Mouse (Mus musculus) MEL (cell line): ENCODE data around the gene Castor1. TPM values are rescaled to one million over a fixed set of nuclear protein-coding genes. Genes with fewer than 3 reads are reported as not detected.
A peak's percentile ranks its signal among the peaks of the same experiment; 100 is the strongest.

ENCODE experiments used
- DNase-seq: peaks from one replicate; pipeline ENCODE4 v3.0.0; 2011; ENCODE audit warnings: low read depth, low spot score
- H3K27ac ChIP-seq: 2 replicates; pipeline ENCODE4 v1.5.1; 2012; ENCODE audit warnings: low read depth, mild to moderate bottlenecking, control low read depth, low read length, moderate library complexity; ENCODE audit not compliant: control insufficient read depth
- H3K27me3 ChIP-seq, 2 experiments: fragments of 150-350 bp in 1 of 2; sonication (generic) in 1 of 2; 2 replicates each; pipeline ENCODE4 v1.6.1; 2012; ENCODE audit warnings: low read length in 2 of 2, mild to moderate bottlenecking in 2 of 2, improper control_type of control experiment in 1 of 2, moderate library complexity in 1 of 2; ENCODE audit not compliant: insufficient read depth in 2 of 2, control insufficient read depth in 1 of 2
- H3K36me3 ChIP-seq, 2 experiments: 2 replicates each; pipeline ENCODE4 v1.6.1; 2012 to 2014; ENCODE audit warnings: low read length in 2 of 2, improper control_type of control experiment in 1 of 2, inconsistent platforms in 1 of 2, mild to moderate bottlenecking in 1 of 2; ENCODE audit not compliant: insufficient read depth in 2 of 2, control insufficient read depth in 1 of 2
- H3K4me1 ChIP-seq, 2 experiments: fragments of 150-350 bp in 1 of 2; sonication (generic) in 1 of 2; 2 replicates each; pipeline ENCODE4 v1.6.1; 2012; ENCODE audit warnings: low read length in 2 of 2, improper control_type of control experiment in 1 of 2, mild to moderate bottlenecking in 1 of 2; ENCODE audit not compliant: insufficient read depth in 2 of 2, control insufficient read depth in 1 of 2
- H3K4me3 ChIP-seq, 2 experiments: fragments of 150-350 bp in 1 of 2; sonication (generic) in 1 of 2; 2 replicates each; pipeline ENCODE4 v1.5.1; 2012; ENCODE audit warnings: low read depth in 2 of 2, low read length in 2 of 2, mild to moderate bottlenecking in 2 of 2, moderate library complexity in 2 of 2, control low read depth in 1 of 2, improper control_type of control experiment in 1 of 2; ENCODE audit not compliant: control insufficient read depth in 1 of 2, insufficient read depth in 1 of 2
- H3K79me2 ChIP-seq: 2 replicates; pipeline ENCODE4 v1.6.1; 2012; ENCODE audit warnings: mild to moderate bottlenecking, low read length, moderate library complexity; ENCODE audit not compliant: control insufficient read depth, poor library complexity, insufficient read depth
- H3K9ac ChIP-seq: 2 replicates; pipeline ENCODE4 v1.6.1; 2012; ENCODE audit warnings: low read depth, mild to moderate bottlenecking, control low read depth, low read length, moderate library complexity; ENCODE audit not compliant: control insufficient read depth, poor library complexity, severe bottlenecking
- H3K9me3 ChIP-seq: fragments of 150-350 bp; sonication (generic); replicated peaks from 2 replicates; pipeline ENCODE4 v1.6.1; 2012; ENCODE audit warnings: mild to moderate bottlenecking, low read length, improper control_type of control experiment, moderate library complexity; ENCODE audit not compliant: insufficient read depth
- BHLHE40 ChIP-seq: IDR thresholded peaks from 2 replicates; pipeline ENCODE4 v1.6.1; 2012; ENCODE audit warnings: low read depth, mild to moderate bottlenecking, inconsistent platforms, low read length, improper control_type of control experiment, borderline replicate concordance
- CHD1 ChIP-seq: IDR thresholded peaks from 2 replicates; pipeline ENCODE4 v1.6.1; 2012; ENCODE audit warnings: low read depth, mild to moderate bottlenecking, inconsistent platforms, low read length, improper control_type of control experiment
- CHD2 ChIP-seq: IDR thresholded peaks from 2 replicates; pipeline ENCODE4 v1.6.1; 2011; ENCODE audit warnings: low read length, improper control_type of control experiment
- CTCF ChIP-seq, 3 experiments: IDR thresholded peaks in 2 of 3; conservative IDR thresholded peaks in 1 of 3; 2 replicates each; pipeline ENCODE4 v1.5.1; 2011 to 2012; ENCODE audit warnings: low read length in 3 of 3, low read depth in 2 of 3, mild to moderate bottlenecking in 2 of 3, improper control_type of control experiment in 1 of 3, inconsistent platforms in 1 of 3, mixed read lengths in 1 of 3, moderate library complexity in 1 of 3; ENCODE audit not compliant: control insufficient read depth in 1 of 3, insufficient read depth in 1 of 3, poor library complexity in 1 of 3, severe bottlenecking in 1 of 3
- ELF1 ChIP-seq: IDR thresholded peaks from 2 replicates; pipeline ENCODE4 v1.6.1; 2014; ENCODE audit warnings: low read depth, mild to moderate bottlenecking, inconsistent platforms, low read length, improper control_type of control experiment, moderate library complexity
- ETS1 ChIP-seq: IDR thresholded peaks from 2 replicates; pipeline ENCODE4 v1.6.1; 2012; ENCODE audit warnings: low read depth, mild to moderate bottlenecking, inconsistent platforms, low read length, improper control_type of control experiment, moderate library complexity
- GABPA ChIP-seq: IDR thresholded peaks from 2 replicates; pipeline ENCODE4 v1.6.1; 2012; ENCODE audit warnings: low read depth, mild to moderate bottlenecking, inconsistent platforms, low read length, improper control_type of control experiment, moderate library complexity
- GATA1 ChIP-seq: IDR thresholded peaks from 2 replicates; pipeline ENCODE4 v1.6.1; 2011; ENCODE audit warnings: low read depth, low read length, improper control_type of control experiment
- HCFC1 ChIP-seq: IDR thresholded peaks from 2 replicates; pipeline ENCODE4 v1.6.1; 2012; ENCODE audit warnings: low read depth, mild to moderate bottlenecking, inconsistent platforms, low read length, improper control_type of control experiment, moderate library complexity
- JUND ChIP-seq: IDR thresholded peaks from 2 replicates; pipeline ENCODE4 v1.6.1; 2011; ENCODE audit warnings: low read depth, mild to moderate bottlenecking, improper control_type of control experiment, low read length
- KAT2A ChIP-seq: conservative IDR thresholded peaks from 2 replicates; pipeline ENCODE4 v1.6.1; 2012; ENCODE audit warnings: low read depth, low read length, improper control_type of control experiment, inconsistent platforms
- MAFK ChIP-seq: IDR thresholded peaks from 2 replicates; pipeline ENCODE4 v1.6.1; 2011; ENCODE audit warnings: low read depth, mild to moderate bottlenecking, low read length, improper control_type of control experiment, borderline replicate concordance
- MEF2A ChIP-seq: IDR thresholded peaks from 2 replicates; pipeline ENCODE4 v1.6.1; 2014; ENCODE audit warnings: low read depth, mild to moderate bottlenecking, inconsistent platforms, low read length, improper control_type of control experiment; ENCODE audit not compliant: poor library complexity, insufficient replicate concordance, severe bottlenecking; ENCODE audit errors: extremely low read depth
- MXI1 ChIP-seq: IDR thresholded peaks from 2 replicates; pipeline ENCODE4 v1.6.1; 2011; ENCODE audit warnings: mild to moderate bottlenecking, low read depth, low read length, improper control_type of control experiment
- MYB ChIP-seq: IDR thresholded peaks from 2 replicates; pipeline ENCODE4 v1.6.1; 2011; ENCODE audit warnings: mild to moderate bottlenecking, low read depth, low read length, improper control_type of control experiment
- MYC ChIP-seq: IDR thresholded peaks from 2 replicates; pipeline ENCODE4 v1.6.1; 2011; ENCODE audit warnings: low read depth, mild to moderate bottlenecking, low read length, improper control_type of control experiment, moderate library complexity
- NELFE ChIP-seq: IDR thresholded peaks from 2 replicates; pipeline ENCODE4 v1.6.1; 2011; ENCODE audit warnings: low read depth, low read length, improper control_type of control experiment
- NRF1 ChIP-seq: IDR thresholded peaks from 2 replicates; pipeline ENCODE4 v1.6.1; 2014; ENCODE audit warnings: low read depth, mild to moderate bottlenecking, inconsistent platforms, low read length, improper control_type of control experiment, moderate library complexity; ENCODE audit not compliant: poor library complexity, insufficient read depth, severe bottlenecking
- POLR2AphosphoS5 ChIP-seq: IDR thresholded peaks from 2 replicates; pipeline ENCODE4 v1.6.1; 2012; ENCODE audit warnings: low read depth, borderline replicate concordance, mild to moderate bottlenecking, inconsistent platforms, low read length, moderate library complexity, mixed read lengths
- RAD21 ChIP-seq: IDR thresholded peaks from 2 replicates; pipeline ENCODE4 v1.6.1; 2011; ENCODE audit warnings: mild to moderate bottlenecking, low read depth, low read length, improper control_type of control experiment
- RCOR1 ChIP-seq: IDR thresholded peaks from 2 replicates; pipeline ENCODE4 v1.6.1; 2012; ENCODE audit warnings: low read depth, mild to moderate bottlenecking, inconsistent platforms, low read length, improper control_type of control experiment
- SIN3A ChIP-seq: IDR thresholded peaks from 2 replicates; pipeline ENCODE4 v1.6.1; 2012; ENCODE audit warnings: low read length, improper control_type of control experiment, inconsistent platforms
- SMC3 ChIP-seq: IDR thresholded peaks from 2 replicates; pipeline ENCODE4 v1.6.1; 2011; ENCODE audit warnings: low read depth, low read length, improper control_type of control experiment
- TAL1 ChIP-seq: IDR thresholded peaks from 2 replicates; pipeline ENCODE4 v1.6.1; 2012; ENCODE audit warnings: mild to moderate bottlenecking, inconsistent platforms, low read length, moderate library complexity, mixed read lengths
- TBP ChIP-seq: IDR thresholded peaks from 2 replicates; pipeline ENCODE4 v1.8.0; 2011; ENCODE audit warnings: low read depth, low read length, improper control_type of control experiment
- USF1 ChIP-seq: IDR thresholded peaks from 2 replicates; pipeline ENCODE4 v1.6.1; 2014; ENCODE audit warnings: low read depth, mild to moderate bottlenecking, inconsistent platforms, low read length, improper control_type of control experiment, moderate library complexity
- ZC3H11A ChIP-seq: IDR thresholded peaks from 2 replicates; pipeline ENCODE4 v1.6.1; 2012; ENCODE audit warnings: low read depth, mild to moderate bottlenecking, inconsistent platforms, low read length, improper control_type of control experiment
- ZKSCAN1 ChIP-seq: IDR thresholded peaks from 2 replicates; pipeline ENCODE4 v1.6.1; 2012; ENCODE audit warnings: low read depth, mild to moderate bottlenecking, inconsistent platforms, low read length, improper control_type of control experiment, moderate library complexity
- ZNF384 ChIP-seq: IDR thresholded peaks from 2 replicates; pipeline ENCODE4 v1.6.1; 2012; ENCODE audit warnings: low read depth, mild to moderate bottlenecking, inconsistent platforms, low read length, improper control_type of control experiment
- polyA plus RNA-seq, 2 experiments: library from polyadenylated mRNA; stranded (reverse) in 1 of 2; unstranded in 1 of 2; fragments of >175 nt in 1 of 2; fragments of >200 nt in 1 of 2; gene quantifications; 2 replicates each; pipeline versions ENCODE4 v1.2.1 to v1.2.4; 2012; ENCODE audit warnings: low replicate concordance in 2 of 2, low read depth in 1 of 2; ENCODE audit not compliant: insufficient read length in 2 of 2, insufficient read depth in 1 of 2, missing spikeins in 1 of 2
- total RNA-seq: library from RNA; depleted of rRNA; stranded (reverse); fragments of 300-350 nt; gene quantifications from 2 replicates; pipeline ENCODE4 v1.2.3, GENCODE M21; 2012

Castor1 gene
- total and polyA plus RNA-seq, 3 experiments, result 6.6 to 11.8 TPM; not detected in 1

- DNase-seq, result peak; percentile 82
- H3K4me1 ChIP-seq, result peaks cover 4 to 26% of the 10 kb centered on the region in 2 experiments; a peak in 3 of 4 replicates
- H3K36me3 ChIP-seq, result peaks cover 0 to 18% of the 10 kb centered on the region in 2 experiments; a peak in 2 of 4 replicates
- H3K27ac ChIP-seq, result no peak overlapping the region
- no peaks in the 10 kb centered on the region for H3K9me3 ChIP-seq
- H3K4me3 ChIP-seq, result no peak overlapping the region
- H3K9ac ChIP-seq, result no peak overlapping the region
- H3K27me3 ChIP-seq, result no peaks in the 10 kb centered on the region
- TF ChIP-seq ZNF384, result no peak
- TF ChIP-seq ELF1, result no peak
- TF ChIP-seq ZKSCAN1, result no peak
- TF ChIP-seq HCFC1, result no peak
- TF ChIP-seq RAD21, result peak; percentile 99
- TF ChIP-seq MYB, result no peak
- 0 out of 2 replicates have a peak, but pooled peaks have one; percentile 24 for TF ChIP-seq TBP
- peak; percentile 90 for TF ChIP-seq SIN3A
- no peak for TF ChIP-seq GATA1
- TF ChIP-seq MEF2A, result no peak
- TF ChIP-seq CHD1, result no peak
- TF ChIP-seq SMC3, result peak; percentile 95
- TF ChIP-seq BHLHE40, result no peak
- TF ChIP-seq MYC, result 0 out of 2 replicates have a peak, but pooled peaks have one; percentile 28
- peak; percentile 43; the same call in 1 of the 2 replicates for TF ChIP-seq RCOR1
- TF ChIP-seq JUND, result 0 out of 2 replicates have a peak, but pooled peaks have one; percentile 2
- no peak for TF ChIP-seq KAT2A
- no peak for TF ChIP-seq NELFE
- TF ChIP-seq MAFK, result no peak
- TF ChIP-seq MXI1, result peak; percentile 55; the same call in 1 of the 2 replicates
- peak in 2 of 3 experiments; percentile 66 to 82 for TF ChIP-seq CTCF (IDR thresholded peaks at IDR 0.05 in 2 of 3, conservative IDR thresholded peaks at IDR 0.05 in 1 of 3; ENCODE audit: control insufficient read depth in 1 of 3, insufficient read depth in 1 of 3, low read depth in 2 of 3, low read length in 3 of 3, poor library complexity in 1 of 3, severe bottlenecking in 1 of 3)
- no peak for TF ChIP-seq TAL1
- no peak for TF ChIP-seq NRF1
- TF ChIP-seq GABPA, result no peak
- no peak for TF ChIP-seq USF1
- no peak for TF ChIP-seq ETS1
- no peak for TF ChIP-seq POLR2AphosphoS5
- TF ChIP-seq ZC3H11A, result peak; percentile 98
- TF ChIP-seq CHD2, result no peak
- no peaks in the 10 kb centered on the region; the same call in 1 of the 2 replicates for H3K79me2 ChIP-seq
Observed at GRCm38 (mm10) chr11:4219317-4219751, 1.3 kb downstream of the Castor1 start.
